Mouse (Mus musculus): Measurements from ENCODE around the gene Cacnb4. TPM values are rescaled to one million over a fixed set of nuclear protein-coding genes. Genes with fewer than 3 reads are reported as not detected.

The Cacnb4 gene
- total and polyA plus RNA-seq, 2 experiments from 2014 or later = 12.5 to 13.3 TPM

GRCm38 (mm10) chr2:52643657-52644056, 33.0 kb downstream of the Cacnb4 start:
- H3K4me3 ChIP-seq (ENCODE audit: low read depth, low read length) = no peak overlapping the region
- no peak overlapping the region for H3K27ac ChIP-seq (ENCODE audit: low read depth, low read length)
- H3K36me3 ChIP-seq (ENCODE audit: insufficient read depth, low read length) = no peaks in the 10 kb centered on the region
- H3K9ac ChIP-seq (replicated peaks; ENCODE audit: low read length, poor library complexity, severe bottlenecking) = no peak overlapping the region
- no peaks in the 10 kb centered on the region for H3K4me1 ChIP-seq (ENCODE audit: insufficient read depth, low read length)
- 93% methylated on average over 6 of the region's 6 CpGs for WGBS
- DNase-seq (ENCODE audit: low spot score) (no peak), ATAC-seq (ENCODE audit: low FRiP score) (no peak)
- H3K9me3 ChIP-seq (ENCODE audit: low read length) = no peaks in the 10 kb centered on the region
- no peak for TF ChIP-seq CTCF (IDR thresholded peaks at IDR 0.05)
- no peaks in the 10 kb centered on the region for H3K27me3 ChIP-seq (ENCODE audit: insufficient read depth, low read length)
- no peak overlapping the region for H3K4me2 ChIP-seq (ENCODE audit: low read depth, low read length, poor library complexity, severe bottlenecking)

DNA sequence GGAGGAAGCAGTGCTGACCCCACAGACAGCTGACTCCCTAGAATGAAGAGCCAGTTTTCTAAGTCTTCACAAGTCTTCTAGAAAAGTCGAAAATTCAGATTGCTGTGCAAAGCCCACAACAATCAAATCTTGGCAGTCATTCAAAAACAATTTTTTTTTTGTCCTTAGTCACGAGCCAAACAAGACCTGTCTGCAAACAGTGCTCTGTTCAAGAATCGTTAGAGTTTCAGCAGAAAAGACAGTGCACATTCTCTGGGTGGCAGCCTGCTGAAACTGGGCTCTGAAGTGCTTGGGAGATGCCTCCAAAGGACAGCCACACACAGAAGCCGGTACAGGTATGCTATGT, 37.1 kb downstream of the Cacnb4 start:
- ATAC-seq (ENCODE audit: low FRiP score) (no peak), DNase-seq (ENCODE audit: low spot score) (no peak)
- 64% methylated on average over 4 of the region's 4 CpGs for WGBS
- H3K9ac ChIP-seq (replicated peaks; ENCODE audit: low read length, poor library complexity, severe bottlenecking) = no peak overlapping the region
- no peaks in the 10 kb centered on the region for H3K9me3 ChIP-seq (ENCODE audit: low read length)
- no peaks in the 10 kb centered on the region for H3K4me1 ChIP-seq (ENCODE audit: insufficient read depth, low read length)
- H3K36me3 ChIP-seq (ENCODE audit: insufficient read depth, low read length) = no peaks in the 10 kb centered on the region
- H3K27ac ChIP-seq (ENCODE audit: low read depth, low read length) = no peak overlapping the region
- H3K4me2 ChIP-seq (ENCODE audit: low read depth, low read length, poor library complexity, severe bottlenecking) = no peak overlapping the region
- no peaks in the 10 kb centered on the region; the same call in 1 of the 2 replicates for H3K27me3 ChIP-seq (ENCODE audit: insufficient read depth, low read length)
- H3K4me3 ChIP-seq (ENCODE audit: low read depth, low read length) = no peak overlapping the region
- no peak for TF ChIP-seq CTCF (IDR thresholded peaks at IDR 0.05)

DNA sequence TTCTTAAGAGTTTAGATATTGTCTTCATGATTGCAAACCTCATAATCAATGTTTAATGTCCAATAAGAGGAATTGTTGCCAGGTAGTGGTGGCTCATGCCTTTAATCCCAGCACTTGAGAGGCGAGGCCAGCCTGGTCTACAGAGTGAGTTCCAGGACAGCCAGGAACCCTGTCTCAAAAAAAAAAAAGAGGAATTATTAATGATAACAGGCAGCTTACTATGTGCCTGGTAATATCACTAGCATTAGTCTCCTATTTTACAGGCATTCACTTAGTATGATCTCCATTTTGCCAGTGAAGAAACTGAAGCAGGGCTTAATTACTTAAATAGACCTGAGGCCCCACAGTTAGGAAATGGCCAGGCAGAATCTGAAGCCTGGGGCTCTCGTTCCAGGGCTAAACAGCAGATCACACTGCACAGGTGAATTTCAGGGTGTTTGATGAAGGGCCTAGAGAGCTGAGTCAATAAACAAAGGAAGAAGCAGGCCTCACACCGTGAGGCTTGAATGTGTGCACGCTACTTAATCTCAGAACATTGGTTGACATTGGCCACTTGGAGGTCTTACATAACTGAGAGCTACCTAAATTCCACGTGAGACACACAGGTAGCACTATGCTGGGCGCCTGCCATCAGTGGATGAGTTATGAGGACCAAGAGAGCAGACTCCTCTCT, 37.6 kb downstream of the Cacnb4 start:
- no peak for DNase-seq (ENCODE audit: low spot score)
- H3K9ac ChIP-seq (replicated peaks; ENCODE audit: low read length, poor library complexity, severe bottlenecking) = no peak overlapping the region
- ATAC-seq (ENCODE audit: low FRiP score) = no peak
- no peaks in the 10 kb centered on the region for H3K9me3 ChIP-seq (ENCODE audit: low read length)
- H3K4me1 ChIP-seq (ENCODE audit: insufficient read depth, low read length) = no peaks in the 10 kb centered on the region
- no peak for TF ChIP-seq CTCF (IDR thresholded peaks at IDR 0.05)
- H3K4me3 ChIP-seq (ENCODE audit: low read depth, low read length) = no peak overlapping the region
- 77% methylated on average over 6 of the region's 6 CpGs for WGBS
- no peaks in the 10 kb centered on the region; the same call in 1 of the 2 replicates for H3K27me3 ChIP-seq (ENCODE audit: insufficient read depth, low read length)
- no peaks in the 10 kb centered on the region for H3K36me3 ChIP-seq (ENCODE audit: insufficient read depth, low read length)
- H3K27ac ChIP-seq (ENCODE audit: low read depth, low read length) = no peak overlapping the region
- H3K4me2 ChIP-seq (ENCODE audit: low read depth, low read length, poor library complexity, severe bottlenecking) = no peak overlapping the region

GRCm38 (mm10) chr2:52638226-52638625, 38.4 kb downstream of the Cacnb4 start:
- H3K27me3 ChIP-seq (ENCODE audit: insufficient read depth, low read length) = no peaks in the 10 kb centered on the region; the same call in 1 of the 2 replicates
- no peaks in the 10 kb centered on the region for H3K4me1 ChIP-seq (ENCODE audit: insufficient read depth, low read length)
- no peak for TF ChIP-seq CTCF (IDR thresholded peaks at IDR 0.05)
- H3K27ac ChIP-seq (ENCODE audit: low read depth, low read length) = no peak overlapping the region
- WGBS = 71% methylated on average over 4 of the region's 4 CpGs
- ATAC-seq (ENCODE audit: low FRiP score) (0 out of 2 replicates have a peak, but pooled peaks have one; percentile 29), DNase-seq (ENCODE audit: low spot score) (no peak)
- no peak overlapping the region for H3K4me2 ChIP-seq (ENCODE audit: low read depth, low read length, poor library complexity, severe bottlenecking)
- no peaks in the 10 kb centered on the region for H3K36me3 ChIP-seq (ENCODE audit: insufficient read depth, low read length)
- H3K9ac ChIP-seq (replicated peaks; ENCODE audit: low read length, poor library complexity, severe bottlenecking) = no peak overlapping the region
- no peaks in the 10 kb centered on the region for H3K9me3 ChIP-seq (ENCODE audit: low read length)
- H3K4me3 ChIP-seq (ENCODE audit: low read depth, low read length) = no peak overlapping the region

DNA sequence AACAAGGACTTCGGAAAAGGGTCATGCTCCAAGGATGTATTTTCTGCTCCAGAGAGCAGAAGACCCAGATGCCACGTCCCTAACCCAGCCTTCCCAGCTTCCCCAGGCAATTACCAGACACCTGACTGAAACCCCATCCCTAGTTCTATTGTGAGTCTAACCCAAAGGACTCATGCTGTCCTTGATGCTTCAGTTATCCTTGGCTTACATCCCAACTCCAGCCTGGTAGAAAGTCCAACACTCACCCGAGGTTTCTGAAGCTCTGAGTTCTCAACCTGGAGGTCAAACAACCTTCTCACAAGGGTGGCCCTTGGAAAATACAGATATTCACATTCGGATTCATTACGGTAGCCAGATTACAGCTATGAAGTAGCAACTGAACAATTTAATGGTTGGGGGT, 40.6 kb downstream of the Cacnb4 start:
- no peak for TF ChIP-seq CTCF (IDR thresholded peaks at IDR 0.05)
- Histone ChIP-seq H3K9me3 (ENCODE audit: low read length) (no peaks in the 10 kb centered on the region), H3K9ac (replicated peaks; ENCODE audit: low read length, poor library complexity, severe bottlenecking) (no peak overlapping the region), H3K36me3 (ENCODE audit: insufficient read depth, low read length) (no peaks in the 10 kb centered on the region), H3K27me3 (ENCODE audit: insufficient read depth, low read length) (no peaks in the 10 kb centered on the region; the same call in 1 of the 2 replicates), H3K4me2 (ENCODE audit: low read depth, low read length, poor library complexity, severe bottlenecking) (no peak overlapping the region), H3K4me1 (ENCODE audit: insufficient read depth, low read length) (no peaks in the 10 kb centered on the region), H3K27ac (ENCODE audit: low read depth, low read length) (no peak overlapping the region), H3K4me3 (ENCODE audit: low read depth, low read length) (no peak overlapping the region)
- 57% methylated on average over 5 of the region's 5 CpGs for WGBS
- DNase-seq (ENCODE audit: low spot score) = no peak
- ATAC-seq (ENCODE audit: low FRiP score) = no peak

DNA sequence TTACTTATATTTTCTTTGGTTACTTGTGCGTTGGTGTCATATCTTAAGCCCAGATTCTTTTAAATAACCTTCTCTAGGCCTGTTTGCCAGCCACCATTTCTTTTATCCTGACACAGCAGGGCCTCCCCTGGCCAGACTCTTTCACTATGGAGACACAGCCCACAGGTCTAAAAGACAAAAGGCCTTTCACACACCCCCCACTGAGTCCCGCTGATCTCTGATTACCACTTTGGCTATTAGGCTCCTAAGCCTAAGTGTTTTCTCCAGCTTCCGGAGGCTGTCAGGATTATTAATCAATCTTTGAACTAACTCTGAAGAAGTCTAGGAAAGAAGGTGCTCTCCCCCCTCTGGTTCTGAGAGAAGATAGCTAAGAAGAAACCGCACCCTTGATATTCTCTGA, 41.3 kb downstream of the Cacnb4 start:
- no peaks in the 10 kb centered on the region; the same call in 1 of the 2 replicates for H3K27me3 ChIP-seq (ENCODE audit: insufficient read depth, low read length)
- no peak overlapping the region for H3K4me2 ChIP-seq (ENCODE audit: low read depth, low read length, poor library complexity, severe bottlenecking)
- no peak overlapping the region for H3K4me3 ChIP-seq (ENCODE audit: low read depth, low read length)
- WGBS = 18% methylated on average over 4 of the region's 4 CpGs
- ATAC-seq (ENCODE audit: low FRiP score) (no peak), DNase-seq (ENCODE audit: low spot score) (no peak)
- H3K4me1 ChIP-seq (ENCODE audit: insufficient read depth, low read length) = no peaks in the 10 kb centered on the region
- no peaks in the 10 kb centered on the region for H3K9me3 ChIP-seq (ENCODE audit: low read length)
- no peaks in the 10 kb centered on the region for H3K36me3 ChIP-seq (ENCODE audit: insufficient read depth, low read length)
- no peak overlapping the region for H3K27ac ChIP-seq (ENCODE audit: low read depth, low read length)
- TF ChIP-seq CTCF (IDR thresholded peaks at IDR 0.05) = no peak
- no peak overlapping the region for H3K9ac ChIP-seq (replicated peaks; ENCODE audit: low read length, poor library complexity, severe bottlenecking)
